Mouse (Mus musculus) CH12.LX (cell line): ENCODE results near the gene Selenof. TPM values are rescaled to one million over a fixed set of nuclear protein-coding genes. Genes with fewer than 3 reads are reported as not detected.

ENCODE experiments used
- DNase-seq: peaks from one replicate; pipeline ENCODE4 v3.0.0-alpha.2; 2013; ENCODE audit errors: extremely low read depth
- H3K27ac ChIP-seq: 2 replicates; pipeline ENCODE4 v1.5.1; 2012; ENCODE audit warnings: low read depth, mild to moderate bottlenecking, control low read depth, moderate library complexity; ENCODE audit not compliant: insufficient read depth
- H3K27me3 ChIP-seq: replicated peaks from 2 replicates; pipeline ENCODE3; 2012; ENCODE audit warnings: inconsistent platforms
- H3K36me3 ChIP-seq, 2 experiments: replicated peaks in 1 of 2; 2 replicates each; pipeline versions ENCODE3 to v1.6.1; 2012; ENCODE audit warnings: inconsistent platforms in 1 of 2, low read length in 1 of 2, mild to moderate bottlenecking in 1 of 2, mixed read lengths in 1 of 2, moderate library complexity in 1 of 2; ENCODE audit not compliant: control insufficient read depth in 1 of 2, insufficient read depth in 1 of 2
- H3K4me1 ChIP-seq, 2 experiments: 2 replicates each; pipeline ENCODE4 v1.6.1; 2012; ENCODE audit warnings: inconsistent platforms in 1 of 2, moderate library complexity in 1 of 2; ENCODE audit not compliant: insufficient read depth in 2 of 2, control insufficient read depth in 1 of 2
- H3K4me2 ChIP-seq: 2 replicates; pipeline ENCODE4 v1.6.1; 2012; ENCODE audit warnings: low read depth, mild to moderate bottlenecking, control low read depth; ENCODE audit not compliant: poor library complexity, insufficient read depth, severe bottlenecking
- H3K4me3 ChIP-seq, 3 experiments: fragments of 150-350 bp in 1 of 3; sonication (generic) in 1 of 3; replicated peaks in 1 of 3; 2 replicates each; pipeline versions ENCODE3 to v1.5.1; 2011 to 2012; ENCODE audit warnings: low read depth in 2 of 3, low read length in 2 of 3, mild to moderate bottlenecking in 2 of 3, moderate library complexity in 2 of 3, control low read depth in 1 of 3, improper control_type of control experiment in 1 of 3, inconsistent platforms in 1 of 3, mixed read lengths in 1 of 3; ENCODE audit not compliant: poor library complexity in 1 of 3
- H3K79me2 ChIP-seq: replicated peaks from 2 replicates; pipeline ENCODE4 v1.6.1; 2012; ENCODE audit warnings: mild to moderate bottlenecking, moderate library complexity; ENCODE audit not compliant: control insufficient read depth, poor library complexity, insufficient read depth, severe bottlenecking; ENCODE audit errors: extremely low read depth
- H3K9ac ChIP-seq: 2 replicates; pipeline ENCODE4 v1.6.1; 2012; ENCODE audit warnings: low read depth, mild to moderate bottlenecking, control low read depth, moderate library complexity; ENCODE audit not compliant: insufficient read depth
- H3K9me3 ChIP-seq: replicated peaks from 2 replicates; pipeline ENCODE3; 2012; ENCODE audit warnings: low read length, inconsistent platforms, mixed read lengths
- CTCF ChIP-seq, 2 experiments: IDR thresholded peaks in 1 of 2; conservative IDR thresholded peaks in 1 of 2; 2 replicates each; pipeline ENCODE4 v1.5.1; 2011 to 2012; ENCODE audit warnings: low read depth in 2 of 2, low read length in 2 of 2, improper control_type of control experiment in 1 of 2, inconsistent platforms in 1 of 2, mild to moderate bottlenecking in 1 of 2, moderate library complexity in 1 of 2
- E2F4 ChIP-seq: IDR thresholded peaks from 2 replicates; pipeline ENCODE4 v1.6.1; 2011; ENCODE audit warnings: low read depth, low read length, improper control_type of control experiment; ENCODE audit not compliant: insufficient replicate concordance
- GABPA ChIP-seq: IDR thresholded peaks from 2 replicates; pipeline ENCODE4 v1.6.1; 2012; ENCODE audit warnings: low read depth, low read length, improper control_type of control experiment, inconsistent platforms; ENCODE audit not compliant: insufficient replicate concordance
- IRF4 ChIP-seq: IDR thresholded peaks from 2 replicates; pipeline ENCODE4 v1.6.1; 2014; ENCODE audit warnings: low read depth, mild to moderate bottlenecking, inconsistent platforms, low read length, improper control_type of control experiment
- JUN ChIP-seq: IDR thresholded peaks from 2 replicates; pipeline ENCODE4 v1.6.1; 2011; ENCODE audit warnings: low read depth, mild to moderate bottlenecking, low read length, improper control_type of control experiment, moderate library complexity; ENCODE audit not compliant: insufficient read depth
- JUND ChIP-seq: conservative IDR thresholded peaks from 2 replicates; pipeline ENCODE4 v1.6.1; 2011; ENCODE audit warnings: low read depth, low read length, improper control_type of control experiment
- KAT2A ChIP-seq: IDR thresholded peaks from 2 replicates; pipeline ENCODE4 v1.6.1; 2012; ENCODE audit warnings: low read length, improper control_type of control experiment, inconsistent platforms; ENCODE audit not compliant: insufficient replicate concordance
- MEF2A ChIP-seq: IDR thresholded peaks from 2 replicates; pipeline ENCODE4 v1.6.1; 2014; ENCODE audit warnings: low read depth, mild to moderate bottlenecking, inconsistent platforms, low read length, improper control_type of control experiment, borderline replicate concordance
- NRF1 ChIP-seq: IDR thresholded peaks from 2 replicates; pipeline ENCODE4 v1.6.1; 2014; ENCODE audit warnings: low read depth, mild to moderate bottlenecking, inconsistent platforms, low read length, improper control_type of control experiment, moderate library complexity
- TBP ChIP-seq: conservative IDR thresholded peaks from 2 replicates; pipeline ENCODE4 v1.6.1; 2011; ENCODE audit warnings: low read depth, low read length, improper control_type of control experiment
- UBTF ChIP-seq: IDR thresholded peaks from 2 replicates; pipeline ENCODE4 v1.6.1; 2012; ENCODE audit warnings: low read depth, mild to moderate bottlenecking, inconsistent platforms, low read length, improper control_type of control experiment, moderate library complexity
- USF1 ChIP-seq: IDR thresholded peaks from 2 replicates; pipeline ENCODE4 v1.6.1; 2014; ENCODE audit warnings: low read depth, mild to moderate bottlenecking, inconsistent platforms, low read length, improper control_type of control experiment
- USF2 ChIP-seq: conservative IDR thresholded peaks from 2 replicates; pipeline ENCODE4 v1.6.1; 2011; ENCODE audit warnings: low read depth, low read length, improper control_type of control experiment
- ZC3H11A ChIP-seq: IDR thresholded peaks from 2 replicates; pipeline ENCODE4 v1.6.1; 2012; ENCODE audit warnings: low read depth, mild to moderate bottlenecking, inconsistent platforms, low read length, improper control_type of control experiment
- ZKSCAN1 ChIP-seq: IDR thresholded peaks from 2 replicates; pipeline ENCODE4 v1.6.1; 2012; ENCODE audit warnings: low read depth, inconsistent platforms, low read length, improper control_type of control experiment, borderline replicate concordance
- ZMIZ1 ChIP-seq: IDR thresholded peaks from 2 replicates; pipeline ENCODE4 v1.6.1; 2012; ENCODE audit warnings: low read depth, mild to moderate bottlenecking, inconsistent platforms, low read length, improper control_type of control experiment
- ZNF384 ChIP-seq: IDR thresholded peaks from 2 replicates; pipeline ENCODE4 v1.6.1; 2012; ENCODE audit warnings: low read depth, low read length, improper control_type of control experiment, inconsistent platforms
- dilution Hi-C: fragments of 300-500 bp; cut with MboI; formaldehyde crosslinking; loops from 2 replicates; pipeline ENCODE4 v1.14.3; 2020; ENCODE audit warnings: low sequenced_read_pairs; ENCODE audit not compliant: extremely low pct_unique_long_range_greater_than_20kb, extremely low pct_ligation_motif_present
- in situ Hi-C: fragments of 300-500 bp; cut with MboI; formaldehyde crosslinking; loops from 3 replicates; pipeline ENCODE4 v1.14.3; 2019; ENCODE audit warnings: low sequenced_read_pairs, low pct_ligation_motif_present, low pct_unique_long_range_greater_than_20kb, mixed read lengths
- polyA plus RNA-seq: library from polyadenylated mRNA; unstranded; fragments of >175 nt; gene quantifications from 2 replicates; pipeline ENCODE4 v1.2.1, GENCODE M21; 2012; ENCODE audit warnings: low read depth; ENCODE audit not compliant: insufficient read length
- total RNA-seq, 2 experiments: library from RNA; depleted of rRNA; stranded (reverse); fragments of 300-350 nt in 1 of 2; fragments of >200 nt in 1 of 2; gene quantifications; 2 replicates each; pipeline ENCODE4 v1.2.3; 2012 to 2014

The Selenof gene
- total and polyA plus RNA-seq, 3 experiments, result 528 to 1,358 (median 678) TPM

- dilution Hi-C loops, result no loop called here
- in situ Hi-C loops, result no loop called here
- Histone ChIP-seq H3K9ac (no peak overlapping the region), H3K4me2 (no peak overlapping the region), H3K9me3 (peaks cover 4% of the 10 kb centered on the region), H3K27me3 (peaks cover 1% of the 10 kb centered on the region), H3K4me1 (peaks cover 0 to 3% of the 10 kb centered on the region in 2 experiments; a peak in 1 of 4 replicates), H3K36me3 (no peaks in the 10 kb centered on the region), H3K27ac (no peak overlapping the region), H3K79me2 (no peaks in the 10 kb centered on the region), H3K4me3 (no peak overlapping the region)
- TF ChIP-seq TBP (no peak), IRF4 (no peak), KAT2A (no peak), NRF1 (no peak), ZC3H11A (no peak), ZNF384 (no peak), E2F4 (no peak), ZMIZ1 (no peak), USF1 (no peak), MEF2A (no peak), GABPA (no peak)
- DNase-seq, result no peak
Measured at GRCm38 (mm10) chr3:144643301-144643871, 73.3 kb downstream of the Selenof start.

DNA sequence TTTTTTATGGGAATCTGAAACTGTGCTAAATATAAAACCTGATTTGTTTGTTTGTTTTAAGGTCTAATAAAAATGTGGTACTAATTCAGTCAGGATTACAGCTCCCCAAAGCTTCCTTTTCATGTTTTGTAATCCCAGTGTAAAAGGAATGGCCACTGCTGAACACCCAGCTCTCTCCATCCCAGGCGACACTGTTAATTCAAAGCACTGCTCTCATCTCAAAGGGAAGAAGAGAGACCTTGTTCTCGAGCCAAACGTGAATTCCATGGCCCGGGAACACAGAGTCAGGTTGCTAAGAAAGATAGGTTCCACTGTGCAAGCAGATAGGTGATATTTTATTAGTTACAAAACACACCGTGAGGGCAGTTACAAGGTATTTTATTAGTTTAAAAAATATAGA is 74.1 kb downstream of the Selenof start:
- TF ChIP-seq JUND (no peak), ZKSCAN1 (no peak), USF2 (no peak), ZNF384 (no peak), CTCF (conservative IDR thresholded peaks at IDR 0.05 in 1 of 2, IDR thresholded peaks at IDR 0.05 in 1 of 2; ENCODE audit: low read depth in 2 of 2, low read length in 2 of 2) (no peak), UBTF (no peak), JUN (no peak)
- DNase-seq, result no peak
- no peaks in the 10 kb centered on the region for H3K27me3 ChIP-seq

More for the DNA sequence above, 74.1 kb downstream of the Selenof start:
- Histone ChIP-seq H3K4me2 (no peak overlapping the region), H3K9ac (no peak overlapping the region), H3K9me3 (peaks cover 4% of the 10 kb centered on the region), H3K4me3 (no peak overlapping the region), H3K27ac (no peak overlapping the region), H3K36me3 (no peaks in the 10 kb centered on the region), H3K79me2 (no peaks in the 10 kb centered on the region), H3K4me1 (no peaks in the 10 kb centered on the region; a peak in 1 of 4 replicates)
- dilution Hi-C loops (no loop called here), in situ Hi-C loops (no loop called here)

Other genes with a start within 250 kb of the Selenof start
- 17.6 and 20.4 TPM in 2 replicates for gene Hs2st1, start 123 bp upstream of the Selenof start, total RNA-seq (2012; rRNA removed)
- gene Hs2st1, start 123 bp upstream of the Selenof start, total RNA-seq (2014; rRNA removed), result 29.7 and 30.9 TPM in 2 replicates
- gene Hs2st1, start 123 bp upstream of the Selenof start, polyA plus RNA-seq, result 36.4 and 38.5 TPM in 2 replicates
- 52.0 and 58.4 TPM in 2 replicates for gene Sh3glb1, start 150.0 kb downstream of the Selenof start, total RNA-seq (2012; rRNA removed)
- gene Sh3glb1, start 150.0 kb downstream of the Selenof start, total RNA-seq (2014; rRNA removed), result 112 and 115 TPM in 2 replicates
- 171 and 189 TPM in 2 replicates for gene Sh3glb1, start 150.0 kb downstream of the Selenof start, polyA plus RNA-seq
- gene Clca3a1, start 190.7 kb downstream of the Selenof start, total RNA-seq (2012; rRNA removed), result not detected in 2 replicates
- not detected in 2 replicates for gene Clca3a1, start 190.7 kb downstream of the Selenof start, total RNA-seq (2014; rRNA removed)
- 0.27 TPM in 1 of 2 replicates, not detected in the other for gene Clca3a1, start 190.7 kb downstream of the Selenof start, polyA plus RNA-seq
- gene Clca3a2, start 249.2 kb downstream of the Selenof start, total RNA-seq (2012; rRNA removed), result not detected in 2 replicates
- not detected in 2 replicates for gene Clca3a2, start 249.2 kb downstream of the Selenof start, total RNA-seq (2014; rRNA removed)
- not detected in 2 replicates for gene Clca3a2, start 249.2 kb downstream of the Selenof start, polyA plus RNA-seq